Mouse (Mus musculus) embryonic facial prominence, embryonic 12.5 days (tissue): ENCODE measurements around the gene Scrn1. TPM values are rescaled to one million over a fixed set of nuclear protein-coding genes. Genes with fewer than 3 reads are reported as not detected.
A peak's percentile ranks its signal among the peaks of the same experiment; 100 is the strongest.

Source experiments
- ATAC-seq: fragments of 200-750 bp; cut with Nextera tagmentation; 2 replicates; pipeline ENCODE4 v1.8.0; 2017; ENCODE audit not compliant: insufficient number of reproducible peaks, insufficient read depth, low FRiP score, low TSS enrichment
- H3K27ac ChIP-seq: fragments of 300-500 bp; sonication (generic); 2 replicates; pipeline ENCODE4 v1.5.1; 2016; ENCODE audit warnings: mild to moderate bottlenecking
- H3K27me3 ChIP-seq: fragments of 300-500 bp; sonication (generic); 2 replicates; pipeline ENCODE4 v1.6.1; 2016; ENCODE audit warnings: mild to moderate bottlenecking, moderate library complexity
- H3K36me3 ChIP-seq: fragments of 300-500 bp; sonication (generic); 2 replicates; pipeline ENCODE4 v1.6.1; 2016; ENCODE audit warnings: mild to moderate bottlenecking
- H3K4me1 ChIP-seq: fragments of 300-500 bp; sonication (generic); 2 replicates; pipeline ENCODE4 v1.6.1; 2016
- H3K4me2 ChIP-seq: fragments of 300-500 bp; sonication (generic); replicated peaks from 2 replicates; pipeline ENCODE4 v1.6.1; 2016; ENCODE audit warnings: mild to moderate bottlenecking, moderate library complexity
- H3K4me3 ChIP-seq: fragments of 300-500 bp; sonication (generic); 2 replicates; pipeline ENCODE4 v1.5.1; 2016; ENCODE audit warnings: mild to moderate bottlenecking
- H3K9ac ChIP-seq: fragments of 300-500 bp; sonication (generic); 2 replicates; pipeline ENCODE4 v1.6.1; 2016; ENCODE audit warnings: mild to moderate bottlenecking, moderate library complexity
- H3K9me3 ChIP-seq: fragments of 300-500 bp; sonication (generic); 2 replicates; pipeline ENCODE4 v1.6.1; 2016; ENCODE audit warnings: mild to moderate bottlenecking, moderate library complexity
- WGBS: fragments of 180-500 bp; shearing (Covaris S2); methylation state at CpG from one replicate; pipeline ENCODE4 v1.1.7; 2016; 5-methylcytosine and 5-hydroxymethylcytosine counted together
- polyA plus RNA-seq: library from polyadenylated mRNA; unstranded; fragments of >200 nt; fragmentation: Nextera tagmentation; extraction: Ambion mirVana; gene quantifications from 2 replicates; pipeline ENCODE4 v1.2.1, GENCODE M21; 2016

Scrn1 gene
- 26.1 and 27.2 TPM in 2 replicates for polyA plus RNA-seq

DNA sequence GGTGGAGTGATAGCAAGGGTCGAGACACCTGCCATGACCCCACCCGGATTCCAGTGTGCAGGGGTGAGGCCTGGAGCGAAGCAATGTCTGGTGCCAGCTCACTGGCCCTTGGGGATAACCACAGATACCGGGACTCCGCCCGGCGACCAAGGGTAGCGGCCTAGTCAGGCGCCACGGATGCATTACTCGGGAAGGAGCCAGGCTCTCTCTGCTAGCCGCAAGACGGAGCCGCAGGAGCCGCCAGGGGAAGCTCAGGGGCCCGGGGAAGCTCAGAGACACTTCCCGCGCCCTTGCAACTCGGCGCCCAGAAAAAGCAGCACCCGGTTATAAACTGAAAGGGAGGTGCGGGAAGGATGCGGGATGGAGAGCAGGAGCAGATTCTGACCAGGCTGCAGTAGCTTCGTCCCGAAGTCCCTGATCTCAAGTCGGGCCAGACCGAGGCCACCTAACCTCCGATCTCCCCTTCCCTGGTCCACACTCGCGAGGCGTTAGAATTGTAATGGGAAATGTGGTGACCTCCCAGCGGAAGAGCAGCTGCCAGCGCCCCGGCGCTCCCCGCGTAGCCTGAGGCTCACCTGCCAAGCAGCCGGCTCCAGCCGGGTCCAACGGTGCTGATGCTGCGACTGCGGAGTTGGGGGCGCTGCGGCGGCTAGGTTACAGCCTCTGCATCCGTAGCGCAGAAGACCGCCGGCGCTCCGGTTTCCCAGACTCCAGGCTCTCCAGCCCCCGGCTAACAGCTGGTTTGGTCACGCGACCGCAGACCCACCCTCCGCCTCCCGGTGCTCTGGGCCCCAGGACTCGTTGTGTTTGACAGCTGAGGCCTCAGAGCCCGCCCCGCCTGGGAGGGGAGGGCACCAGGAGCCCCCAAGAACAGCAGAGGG is at the start of gene Scrn1:
TSS of gene Scrn1 (minus strand) at position 825 of the 881 bp plus-strand sequence.
- H3K27me3 ChIP-seq = peaks cover 8% of the 10 kb centered on the region; the same call in 1 of the 2 replicates
- H3K36me3 ChIP-seq = no peaks in the 10 kb centered on the region
- peak within 1 kb of the TSS; percentile 92 for H3K4me2 ChIP-seq
- under 1% methylated on average over 60 of the region's 60 CpGs for WGBS
- peak within 1 kb of the TSS; percentile 53 for H3K9ac ChIP-seq
- peak within 1 kb of the TSS; percentile 54 for H3K4me3 ChIP-seq
- peaks cover 21% of the 10 kb centered on the region for H3K4me1 ChIP-seq
- H3K27ac ChIP-seq = peak within 1 kb of the TSS; percentile 67
- ATAC-seq = peak; percentile 79
- no peaks in the 10 kb centered on the region for H3K9me3 ChIP-seq

DNA sequence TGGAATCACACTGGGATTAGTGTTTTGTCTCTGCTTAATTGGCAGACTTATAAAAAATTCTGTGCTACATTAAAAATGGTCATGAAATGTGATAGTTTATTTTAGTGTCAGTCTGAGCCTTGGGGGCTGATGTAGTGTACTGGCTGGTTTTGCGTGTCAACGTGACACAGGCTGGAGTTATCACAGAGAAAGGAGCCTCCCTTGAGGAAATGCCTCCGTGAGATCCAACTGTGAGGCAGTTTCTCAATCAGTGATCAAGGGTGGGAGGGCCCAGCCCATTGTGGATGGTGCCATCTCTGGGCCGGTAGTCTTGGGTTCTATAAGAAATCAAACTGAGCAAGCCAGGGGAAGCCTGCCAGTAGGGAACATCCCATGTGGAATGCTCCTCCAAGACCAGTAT is 40.0 kb upstream of the Scrn1 start:
- no peak overlapping the region for H3K4me2 ChIP-seq
- no peaks in the 10 kb centered on the region for H3K27me3 ChIP-seq
- no peak overlapping the region for H3K27ac ChIP-seq
- H3K4me3 ChIP-seq = no peak overlapping the region
- H3K9me3 ChIP-seq = 0 out of 2 replicates have a peak, but pooled peaks cover 4% of the 10 kb centered on the region
- no peak overlapping the region for H3K9ac ChIP-seq
- no peaks in the 10 kb centered on the region for H3K4me1 ChIP-seq
- 68% methylated on average over 4 of the region's 4 CpGs for WGBS
- ATAC-seq = no peak
- peaks cover 6% of the 10 kb centered on the region; the same call in 1 of the 2 replicates for H3K36me3 ChIP-seq

DNA sequence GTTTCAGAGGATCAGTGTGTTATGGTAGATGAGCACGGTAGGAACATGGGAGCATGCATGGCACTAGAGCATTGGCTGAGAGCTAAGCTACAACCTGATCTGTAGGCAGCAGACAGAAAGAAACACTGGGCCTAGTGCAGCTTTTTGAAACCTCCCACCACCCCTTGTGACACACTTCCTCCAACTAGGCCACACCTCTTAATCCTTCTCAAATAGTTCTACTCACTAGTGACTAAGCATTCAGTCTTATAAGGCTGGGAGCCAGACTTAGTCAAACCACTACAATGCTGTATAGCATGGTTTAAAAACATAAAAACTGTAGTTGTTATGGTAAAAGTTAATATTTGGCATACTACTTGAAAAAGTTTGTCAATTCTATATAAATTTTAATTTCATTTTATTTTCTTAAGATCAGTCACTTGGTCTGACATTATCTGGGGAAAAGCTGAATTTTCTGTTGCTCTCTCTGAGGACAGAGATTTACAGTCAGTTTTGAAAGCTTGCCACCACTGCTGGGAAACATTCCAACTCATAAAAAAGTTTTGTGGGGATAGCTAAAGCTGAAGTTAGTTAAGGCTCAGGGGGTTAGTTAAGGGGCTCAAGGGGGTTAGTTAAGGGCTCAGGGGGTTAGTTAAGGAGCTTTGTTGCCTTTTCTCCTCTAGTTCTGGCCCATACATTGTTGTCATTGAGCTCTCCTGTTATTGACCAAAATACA is 37.9 kb upstream of the Scrn1 start:
- H3K9me3 ChIP-seq = no peaks in the 10 kb centered on the region
- WGBS = 93% methylated on average over 1 of the region's 1 CpGs
- no peak overlapping the region for H3K9ac ChIP-seq
- no peaks in the 10 kb centered on the region for H3K27me3 ChIP-seq
- peaks cover 6% of the 10 kb centered on the region; the same call in 1 of the 2 replicates for H3K36me3 ChIP-seq
- no peak for ATAC-seq
- H3K4me2 ChIP-seq = no peak overlapping the region
- H3K4me1 ChIP-seq = no peaks in the 10 kb centered on the region
- no peak overlapping the region for H3K4me3 ChIP-seq
- H3K27ac ChIP-seq = no peak overlapping the region

DNA sequence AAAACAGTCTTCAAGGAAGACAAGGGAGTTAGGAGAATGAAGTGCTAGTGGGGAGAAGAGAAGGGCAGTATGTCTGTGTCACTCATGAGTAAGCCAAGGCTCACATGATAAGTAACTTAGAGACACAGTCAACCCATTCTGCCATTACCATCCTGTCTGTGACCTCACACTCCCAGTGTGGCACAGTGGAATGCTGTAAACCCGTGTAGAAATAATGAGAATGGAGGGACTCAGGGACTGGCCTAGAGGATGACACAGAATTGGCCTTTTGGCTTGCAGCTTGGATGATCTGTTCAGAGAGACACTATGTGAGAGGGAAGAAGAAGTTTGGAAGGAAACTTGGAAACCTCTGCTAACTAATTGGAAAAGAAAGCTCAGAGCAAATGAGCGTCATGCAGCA is 36.6 kb upstream of the Scrn1 start:
- H3K27me3 ChIP-seq = no peaks in the 10 kb centered on the region

DNA sequence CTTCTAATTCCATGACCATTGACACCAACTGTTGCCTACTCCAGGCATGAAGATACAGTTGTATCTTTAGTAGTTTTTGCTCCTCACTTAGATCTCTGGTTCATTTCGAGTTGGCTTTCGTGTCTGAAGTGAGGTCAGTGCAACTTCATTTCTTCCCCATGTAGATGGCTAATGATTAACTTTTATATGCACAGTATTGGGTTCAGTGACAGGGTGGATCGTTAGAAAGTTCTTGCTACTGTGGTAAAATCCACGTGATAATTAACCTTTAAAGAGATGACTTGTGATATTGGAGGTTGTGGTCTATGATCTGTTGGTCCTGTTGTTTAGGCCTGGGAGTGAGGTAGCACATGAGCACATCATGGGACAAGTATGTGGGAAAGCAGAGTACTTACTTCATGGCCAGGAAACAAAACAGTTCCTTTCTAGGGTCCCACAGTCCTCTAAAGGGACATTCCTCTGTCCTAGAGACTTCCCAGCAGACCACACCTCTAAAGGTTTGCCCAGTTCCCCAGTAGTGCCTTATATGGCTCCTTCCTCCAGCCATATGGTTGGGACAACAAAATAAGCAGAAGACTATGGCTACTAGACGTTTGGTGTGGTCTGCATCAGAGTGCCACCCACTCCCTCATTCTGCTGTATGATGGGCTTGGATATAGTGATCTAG is 34.5 kb upstream of the Scrn1 start:
- no peaks in the 10 kb centered on the region for H3K27me3 ChIP-seq
- H3K9ac ChIP-seq = no peak overlapping the region
- H3K4me1 ChIP-seq = peaks cover 12% of the 10 kb centered on the region
- no peaks in the 10 kb centered on the region for H3K36me3 ChIP-seq
- no peak overlapping the region for H3K4me3 ChIP-seq
- ATAC-seq = no peak
- 82% methylated on average over 5 of the region's 5 CpGs for WGBS
- no peak overlapping the region for H3K27ac ChIP-seq
- no peaks in the 10 kb centered on the region for H3K9me3 ChIP-seq
- H3K4me2 ChIP-seq = no peak overlapping the region

More for the DNA sequence above, 36.6 kb upstream of the Scrn1 start:
- no peak for ATAC-seq
- WGBS = 83% methylated on average over 2 of the region's 2 CpGs
- Histone ChIP-seq H3K36me3 (no peaks in the 10 kb centered on the region), H3K4me2 (no peak overlapping the region), H3K4me3 (no peak overlapping the region), H3K9ac (no peak overlapping the region), H3K4me1 (no peaks in the 10 kb centered on the region), H3K27ac (no peak overlapping the region), H3K9me3 (no peaks in the 10 kb centered on the region)

DNA sequence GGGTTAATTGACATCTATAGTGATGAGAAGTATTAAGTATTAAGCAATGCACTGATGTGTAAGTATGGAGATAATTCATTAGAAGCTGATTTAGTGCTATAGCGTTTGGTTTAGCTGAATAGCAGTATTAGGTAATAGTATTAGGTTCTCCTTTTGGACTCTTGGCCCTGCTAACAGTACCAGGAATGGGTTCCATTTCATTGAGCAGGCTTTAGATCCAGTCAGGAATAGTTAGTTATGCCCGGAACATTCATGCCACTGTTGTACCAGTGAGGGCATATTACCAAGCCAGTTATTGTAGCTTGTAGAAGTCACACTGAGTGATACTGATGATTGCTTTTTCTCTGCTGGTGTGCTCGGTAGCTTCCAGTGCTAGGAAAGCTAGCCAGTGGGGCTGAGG is 31.4 kb upstream of the Scrn1 start:
- H3K4me3 ChIP-seq = no peak overlapping the region
- H3K4me2 ChIP-seq = no peak overlapping the region
- H3K27me3 ChIP-seq = no peaks in the 10 kb centered on the region
- ATAC-seq = no peak
- H3K27ac ChIP-seq = no peak overlapping the region
- peaks cover 14% of the 10 kb centered on the region for H3K4me1 ChIP-seq
- WGBS = 91% methylated on average over 3 of the region's 3 CpGs
- H3K36me3 ChIP-seq = no peaks in the 10 kb centered on the region
- no peaks in the 10 kb centered on the region for H3K9me3 ChIP-seq
- no peak overlapping the region for H3K9ac ChIP-seq

DNA sequence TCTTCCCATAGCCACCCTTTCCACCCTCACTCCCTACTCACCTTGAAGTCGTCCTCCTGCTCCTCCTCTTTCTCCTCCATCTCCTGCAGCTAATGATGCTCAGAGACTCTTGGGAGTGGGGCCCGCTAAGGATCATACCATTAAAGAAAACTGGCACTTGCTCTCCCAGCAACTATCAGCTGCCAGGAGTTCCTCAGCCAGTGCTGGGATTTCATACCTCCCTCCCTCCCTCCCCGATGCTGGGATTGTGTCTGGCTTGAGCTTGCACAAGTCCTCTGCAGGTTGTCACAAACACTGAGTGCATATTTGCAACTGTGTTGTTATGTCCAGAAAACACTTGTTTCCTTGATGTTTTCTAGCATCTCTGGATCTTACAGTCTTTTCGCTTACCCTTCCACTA is 30.9 kb upstream of the Scrn1 start, which contains the start of gene Fkbp14:
TSS of gene Fkbp14 (minus strand) at position 101 of the 400 bp plus-strand sequence.
- Histone ChIP-seq H3K36me3 (no peaks in the 10 kb centered on the region), H3K27ac (no peak within 1 kb of the TSS), H3K4me2 (peak within 1 kb of the TSS; percentile 74), H3K4me1 (peaks cover 14% of the 10 kb centered on the region), H3K27me3 (no peaks in the 10 kb centered on the region), H3K4me3 (peak within 1 kb of the TSS; percentile 83; the same call in 1 of the 2 replicates), H3K9ac (no peak within 1 kb of the TSS), H3K9me3 (no peaks in the 10 kb centered on the region)
- 71% methylated on average over 4 of the region's 4 CpGs for WGBS
- no peak for ATAC-seq

DNA sequence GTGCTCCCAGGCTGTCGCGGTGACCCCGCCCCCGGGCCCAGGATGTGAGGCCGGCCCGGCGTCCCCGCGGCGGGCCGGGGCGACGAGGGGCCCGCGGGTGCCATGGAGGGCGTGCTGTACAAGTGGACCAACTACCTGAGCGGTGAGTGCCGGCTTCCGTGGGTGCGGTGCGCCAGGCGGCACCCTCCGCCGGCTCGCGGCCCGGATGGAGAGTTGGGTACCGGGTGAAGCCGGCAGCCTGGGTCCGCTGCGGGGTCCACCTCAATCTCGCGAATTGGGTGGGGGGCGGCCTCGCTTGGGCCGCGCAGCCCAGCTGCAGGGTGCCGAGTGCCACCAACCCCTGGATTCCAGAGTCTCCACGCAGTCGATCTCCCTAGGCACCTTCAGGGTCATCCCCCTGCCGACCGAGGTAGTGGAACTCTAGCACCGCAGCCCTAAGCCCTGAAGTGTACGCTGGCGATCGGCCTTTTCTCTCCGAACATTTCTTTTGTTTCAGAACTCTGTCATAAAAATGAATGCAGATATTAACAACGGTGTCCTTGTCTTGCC is 29.1 kb upstream of the Scrn1 start:
- peak overlapping the region; percentile 84 for H3K9ac ChIP-seq
- no peak; the same call in 1 of the 2 replicates for ATAC-seq
- WGBS = 0% methylated on average over 48 of the region's 48 CpGs
- H3K4me3 ChIP-seq = peak overlapping the region; percentile 83
- H3K4me1 ChIP-seq = peaks cover 25% of the 10 kb centered on the region
- H3K4me2 ChIP-seq = peak overlapping the region; percentile 74
- H3K27ac ChIP-seq = peak overlapping the region; percentile 71
- no peaks in the 10 kb centered on the region for H3K36me3 ChIP-seq
- no peaks in the 10 kb centered on the region for H3K27me3 ChIP-seq
- H3K9me3 ChIP-seq = no peaks in the 10 kb centered on the region

DNA sequence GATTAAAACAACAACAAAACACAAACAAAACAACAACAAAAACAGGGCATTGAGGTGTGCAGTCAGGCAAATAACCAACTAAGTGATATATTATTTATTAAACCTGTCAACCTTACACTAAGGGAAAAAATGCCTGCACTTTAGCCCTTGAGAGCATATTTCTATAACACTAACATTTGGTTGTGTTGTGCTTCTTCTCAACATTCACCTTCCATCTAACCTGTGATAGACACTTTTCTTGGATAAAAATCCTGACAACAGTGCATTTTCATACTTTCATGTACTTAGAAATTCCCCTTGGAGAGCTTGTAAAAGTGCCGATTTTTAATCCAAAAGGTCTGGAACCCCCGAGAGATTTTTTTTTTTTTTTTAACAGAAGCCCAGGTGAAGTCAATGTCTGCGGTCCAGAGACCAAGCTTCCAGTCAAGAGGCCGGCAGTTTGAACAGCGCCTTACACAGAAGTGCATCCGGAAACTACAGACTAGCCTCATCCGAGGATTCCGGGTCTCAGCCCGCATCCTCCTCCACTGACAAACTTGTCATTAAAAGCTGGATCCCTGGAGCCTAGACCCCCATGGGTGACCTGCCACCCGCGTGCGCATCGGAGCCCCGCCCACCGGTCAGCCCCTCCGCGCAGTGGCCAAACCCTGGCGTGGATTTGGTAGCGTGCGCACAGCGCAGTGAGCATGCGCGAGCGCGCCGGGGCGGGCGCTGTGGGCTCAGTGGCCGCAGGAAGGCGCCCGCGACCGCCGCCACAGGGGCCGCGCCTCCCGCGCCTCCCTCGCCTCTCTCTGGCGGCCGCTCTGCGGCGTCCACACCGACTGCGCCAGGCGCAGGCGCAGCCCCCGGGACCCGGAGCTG is 28.4 kb upstream of the Scrn1 start, which contains the start of gene Plekha8:
TSS of gene Plekha8 (plus strand) at position 643 of the 861 bp plus-strand sequence.
- peak; percentile 89 for ATAC-seq
- H3K4me2 ChIP-seq = peak within 1 kb of the TSS; percentile 74
- no peaks in the 10 kb centered on the region for H3K27me3 ChIP-seq
- peak within 1 kb of the TSS; percentile 83 for H3K4me3 ChIP-seq
- H3K27ac ChIP-seq = peak within 1 kb of the TSS; percentile 71
- H3K4me1 ChIP-seq = peaks cover 25% of the 10 kb centered on the region
- H3K9me3 ChIP-seq = no peaks in the 10 kb centered on the region
- 0% methylated on average over 49 of the region's 49 CpGs for WGBS
- no peaks in the 10 kb centered on the region for H3K36me3 ChIP-seq
- peak within 1 kb of the TSS; percentile 84 for H3K9ac ChIP-seq

DNA sequence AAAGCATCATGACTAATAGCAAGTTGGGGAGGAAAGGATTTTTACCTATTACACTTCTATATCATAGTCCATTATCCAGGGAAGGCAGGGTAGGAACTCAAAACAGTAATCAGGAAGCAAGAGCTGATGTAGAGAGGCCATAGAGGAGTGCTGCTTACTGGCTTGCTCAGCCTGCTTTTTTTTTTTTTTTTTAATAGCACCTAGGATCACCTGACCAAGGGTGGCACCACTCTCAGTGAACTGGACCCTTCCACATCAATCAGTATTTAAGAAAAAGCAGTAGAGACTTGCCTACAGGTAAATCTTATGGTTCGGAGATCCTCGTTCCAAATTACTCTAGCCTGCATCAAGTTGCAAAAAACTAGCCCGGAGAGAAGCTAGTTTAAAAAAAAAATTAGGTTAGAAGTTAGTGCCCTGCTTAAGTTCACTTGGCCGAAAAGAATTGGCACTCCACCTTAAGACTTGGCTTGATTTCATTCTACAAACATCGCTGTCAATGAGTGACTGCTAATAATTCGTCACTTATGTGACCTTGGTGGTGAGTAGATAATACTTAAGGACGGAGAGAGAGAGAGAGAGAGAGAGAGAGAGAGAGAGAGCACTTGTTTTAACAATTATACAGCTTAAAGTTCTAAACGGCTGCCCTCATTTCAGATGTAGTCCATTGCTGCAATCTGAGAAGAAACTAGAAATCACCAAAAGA is 27.6 kb upstream of the Scrn1 start:
- H3K4me1 ChIP-seq = peaks cover 25% of the 10 kb centered on the region

More for the DNA sequence above, 27.6 kb upstream of the Scrn1 start:
- H3K9ac ChIP-seq = no peak overlapping the region
- H3K27me3 ChIP-seq = no peaks in the 10 kb centered on the region
- H3K27ac ChIP-seq = 0 out of 2 replicates have a peak overlapping the region, but pooled peaks have one; percentile 41
- H3K4me3 ChIP-seq = peak overlapping the region; percentile 45
- no peak for ATAC-seq
- no peaks in the 10 kb centered on the region for H3K9me3 ChIP-seq
- peak overlapping the region; percentile 74 for H3K4me2 ChIP-seq
- 51% methylated on average over 8 of the region's 8 CpGs for WGBS
- no peaks in the 10 kb centered on the region for H3K36me3 ChIP-seq
